Mouse (Mus musculus) kidney, postnatal 10 days (tissue): ENCODE data around the gene Tyms.
"Not testable (repeated sequence)": the region's sequence is repeated elsewhere in the genome, so short reads cannot be mapped to it uniquely, and the experiment has no call there.

Experiments
- DNase-seq: peaks from one replicate; pipeline ENCODE4 v3.0.0; 2021; ENCODE audit warnings: mixed read lengths

The Tyms gene

DNA sequence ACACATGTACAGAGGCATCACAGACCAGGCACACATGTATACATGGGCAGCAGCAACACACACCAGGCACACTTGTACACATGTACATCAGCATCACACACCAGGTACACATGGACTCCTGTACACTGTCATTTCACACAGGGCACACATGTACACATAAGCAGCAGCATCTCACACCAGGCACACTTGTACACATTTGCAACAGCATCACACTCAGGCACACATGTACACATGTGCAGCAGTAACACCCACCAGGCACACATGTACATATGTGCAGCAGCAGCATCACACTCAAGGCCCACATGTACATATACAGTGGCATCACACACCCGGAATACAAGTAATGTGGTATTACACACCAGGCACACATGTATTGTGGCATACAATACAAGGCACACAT is 24.8 kb upstream of the Tyms start:
- DNase-seq, result no peak

DNA sequence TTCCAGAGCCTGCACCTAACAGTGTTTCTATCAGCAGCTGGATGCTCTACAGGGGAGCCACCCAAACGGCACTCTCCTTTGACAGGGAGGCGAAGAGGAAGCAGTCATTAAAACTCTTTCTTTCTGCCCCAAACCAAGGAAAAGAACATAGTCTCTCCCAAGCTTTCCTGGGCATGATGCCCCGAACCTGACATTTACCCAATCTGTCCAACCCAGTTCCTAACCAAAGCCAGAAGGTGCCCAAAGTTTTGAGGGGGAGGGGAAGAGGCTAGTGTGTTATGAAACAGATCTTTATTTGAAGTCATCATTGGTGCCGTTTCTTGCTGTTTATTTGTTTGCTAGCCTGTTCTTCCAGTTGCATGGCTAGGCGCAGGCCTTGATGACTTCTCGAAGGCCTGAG is 22.3 kb upstream of the Tyms start:
- DNase-seq, result no peak

DNA sequence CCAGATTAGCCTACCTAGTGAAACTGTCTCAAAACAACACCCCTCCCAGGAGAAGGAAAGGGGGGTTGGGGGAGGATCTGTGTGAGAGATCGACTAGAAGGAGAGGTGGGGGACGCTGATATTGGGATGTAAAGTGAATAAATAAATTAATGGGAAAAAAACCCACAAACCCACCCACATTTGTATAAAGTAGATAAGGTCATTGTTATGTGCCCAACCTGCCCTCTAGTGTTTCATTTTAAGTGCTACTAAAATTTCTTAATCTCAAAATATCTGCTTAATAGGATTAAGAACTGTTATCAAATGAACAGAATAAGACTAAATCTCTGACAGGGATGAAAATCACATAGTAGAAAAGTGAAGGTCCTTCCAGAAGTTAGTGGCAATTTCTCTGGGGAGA is 21.0 kb upstream of the Tyms start:
- no peak for DNase-seq

DNA sequence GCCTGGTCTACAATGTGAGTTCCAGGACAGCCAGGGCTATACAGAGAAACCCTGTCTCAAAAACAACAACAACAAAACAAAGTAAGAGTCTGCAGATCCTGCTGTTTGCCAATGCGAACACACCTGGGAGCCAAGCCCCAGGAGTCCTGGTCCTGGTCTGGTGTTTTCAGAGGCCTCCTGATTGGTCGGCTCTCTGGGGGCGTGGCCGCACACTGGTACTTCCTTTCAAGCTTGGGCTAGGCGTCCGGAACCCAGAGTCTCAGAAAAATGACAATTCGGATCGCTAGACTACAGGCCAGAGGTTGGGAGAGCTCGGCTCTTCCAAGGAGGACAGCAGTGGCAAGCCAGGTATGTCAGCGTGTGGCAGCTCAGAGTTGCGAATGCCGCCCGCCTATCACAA is 19.3 kb upstream of the Tyms start:
- DNase-seq, result no peak

DNA sequence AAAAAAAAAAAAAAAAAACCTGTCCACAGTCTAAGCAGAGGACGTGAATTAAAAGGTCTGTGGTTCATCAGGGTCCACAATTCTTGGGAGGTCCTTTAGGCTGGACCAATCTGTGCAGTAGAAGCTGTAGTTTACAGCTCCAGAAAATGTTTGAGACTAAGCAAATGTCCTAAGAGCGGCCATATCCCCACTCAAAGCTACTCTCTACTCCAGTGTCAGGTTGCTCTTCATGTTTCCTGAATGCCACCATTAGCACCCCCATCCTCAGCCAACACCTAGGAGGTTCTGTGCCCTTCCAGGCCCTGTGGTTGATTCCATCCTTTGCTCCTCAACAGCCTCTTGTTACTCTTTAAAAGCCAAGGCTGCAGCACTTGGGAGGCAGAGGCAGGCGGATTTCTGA is 1.0 kb downstream of the Tyms start:
- DNase-seq, result no peak

DNA sequence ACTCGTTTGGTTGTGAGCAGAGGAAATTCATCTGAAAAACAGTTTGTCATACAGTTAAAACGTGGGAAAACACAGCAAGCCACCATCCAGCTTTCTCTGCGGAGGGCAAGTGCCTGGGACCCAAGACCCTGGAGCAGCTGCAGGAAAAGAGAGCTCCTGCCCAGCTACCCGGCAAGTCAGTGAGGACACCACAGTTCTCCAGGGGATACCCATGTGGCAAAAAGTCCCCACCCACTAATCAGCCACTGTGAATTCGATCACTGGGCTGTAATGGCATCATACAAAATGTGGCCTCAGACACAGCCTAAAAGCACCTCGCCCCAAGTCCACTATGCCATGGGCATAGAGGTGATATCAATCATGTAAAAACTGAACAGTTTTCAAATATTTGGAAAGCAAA is 1.7 kb downstream of the Tyms start:
- no peak for DNase-seq

DNA sequence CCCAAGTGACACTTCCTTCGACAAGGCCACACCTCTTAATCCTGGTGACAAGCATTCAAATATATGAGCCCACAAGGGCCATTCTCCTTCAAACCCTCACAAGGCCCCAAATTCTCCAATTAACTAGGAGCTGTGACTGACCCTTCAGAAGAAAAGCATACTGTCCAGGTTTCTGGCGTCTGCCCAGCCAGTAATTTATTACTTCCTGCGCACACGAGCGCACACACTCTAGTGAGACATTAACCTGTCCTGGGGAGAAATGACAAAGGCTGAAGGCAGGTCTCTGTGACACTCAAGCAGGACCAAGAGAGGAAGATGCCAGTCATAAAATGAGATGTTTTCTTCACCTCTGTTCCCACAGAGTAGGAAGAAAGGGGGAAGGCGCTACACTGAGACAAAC is 5.7 kb downstream of the Tyms start:
- DNase-seq, result peak; percentile 54

DNA sequence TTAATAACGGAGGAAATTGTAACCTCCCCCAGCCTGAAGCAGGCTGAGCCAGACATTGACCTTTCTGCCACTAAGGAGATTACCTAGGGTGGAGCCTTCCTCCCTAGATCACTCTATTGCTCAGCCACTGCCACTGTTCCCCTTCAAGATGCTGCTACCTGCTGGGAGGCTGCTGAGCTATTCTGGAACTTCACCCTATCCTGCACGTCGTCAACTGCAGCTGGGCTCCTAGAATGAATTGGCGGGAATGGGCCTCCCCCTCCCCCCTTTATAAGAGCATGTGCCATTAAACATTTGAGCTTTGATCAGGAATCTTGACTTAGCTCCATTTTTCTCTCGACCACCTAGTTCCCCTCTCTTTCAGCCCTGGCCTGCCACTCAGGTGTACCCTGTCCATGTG is 13.8 kb downstream of the Tyms start:
- DNase-seq, result not testable (repeated sequence)

DNA sequence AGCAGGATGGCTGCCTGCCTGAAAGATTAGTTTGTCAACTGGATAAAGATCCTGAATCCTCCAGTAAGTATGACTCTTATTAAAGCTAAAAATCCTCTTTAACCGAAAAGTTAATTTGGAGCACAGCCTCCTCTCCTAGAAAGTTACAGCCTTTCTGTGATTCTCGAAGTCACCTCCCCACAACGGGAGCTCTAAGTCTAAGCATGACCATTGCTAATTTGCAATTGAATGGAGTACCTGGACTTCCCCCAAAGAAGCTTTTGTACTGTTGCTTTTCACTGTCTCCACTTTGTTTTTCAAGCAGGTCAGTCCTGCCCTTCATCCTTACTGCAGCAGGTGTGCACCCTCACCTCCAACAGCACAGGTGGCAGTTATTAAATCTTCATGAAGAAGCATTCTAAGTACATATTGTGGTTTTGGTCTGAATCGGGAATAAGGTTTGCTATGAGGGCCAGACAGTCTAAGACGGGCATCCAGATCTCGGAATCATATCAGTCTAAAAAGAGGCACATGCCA is 15.1 kb downstream of the Tyms start:
- no peak for DNase-seq

DNA sequence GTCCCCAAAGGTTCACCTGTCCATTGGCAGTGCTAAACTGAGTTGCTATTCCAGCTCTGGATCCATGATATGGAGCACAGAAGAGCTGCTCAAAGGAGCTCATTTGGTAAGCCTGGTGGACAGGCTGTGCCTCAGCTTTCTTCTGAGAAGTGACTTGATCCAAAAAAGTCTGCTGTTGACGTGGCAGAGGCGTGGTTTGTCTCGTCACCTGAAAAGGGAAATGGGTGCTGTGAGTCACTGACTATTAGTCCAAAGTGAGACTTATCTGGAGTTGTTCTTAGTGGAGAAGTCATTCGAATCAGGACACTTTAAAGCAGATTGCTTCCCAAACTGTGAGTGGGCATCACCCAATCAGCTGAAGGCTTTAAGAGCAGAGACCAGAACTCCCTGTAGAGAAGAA is 33.6 kb downstream of the Tyms start:
- not testable (repeated sequence) for DNase-seq

DNA sequence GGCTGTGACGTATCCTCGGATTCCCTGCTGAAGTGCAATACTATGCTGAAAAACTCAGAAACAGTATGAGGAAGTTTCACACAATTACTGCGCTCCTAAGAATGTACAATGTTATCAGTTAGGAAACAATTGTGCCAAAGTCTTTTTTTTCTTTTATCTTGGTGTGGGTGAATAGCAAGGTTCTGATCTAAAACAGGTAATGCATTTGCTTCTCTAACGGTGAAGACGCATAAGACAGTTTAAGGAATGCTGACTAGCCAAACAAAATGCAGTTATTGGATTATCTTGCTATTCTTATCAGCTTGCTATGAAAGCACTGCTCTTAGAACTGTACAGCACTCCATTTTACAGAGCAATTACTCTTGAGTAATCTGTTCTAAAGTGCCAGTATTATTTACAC is 34.1 kb downstream of the Tyms start:
- not testable (repeated sequence) for DNase-seq

DNA sequence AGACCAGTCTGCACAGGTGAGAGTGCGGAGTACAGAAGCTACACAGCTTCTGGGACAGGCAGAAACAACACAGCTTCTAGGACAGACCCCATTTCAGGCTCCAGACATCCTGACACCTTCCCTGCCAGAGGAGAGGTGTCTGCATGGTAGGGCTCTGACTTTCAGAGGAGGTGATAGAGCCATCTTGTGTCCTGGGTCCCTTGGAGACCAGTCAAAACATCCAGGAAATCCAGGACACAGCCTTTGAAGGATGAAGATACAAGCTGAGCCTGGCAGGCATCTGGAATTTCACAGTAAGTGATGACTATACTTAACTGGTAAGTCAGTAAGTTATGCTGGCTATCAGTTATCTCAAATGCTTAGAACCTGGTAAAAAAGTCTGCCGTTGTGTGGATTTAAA is 36.3 kb downstream of the Tyms start:
- DNase-seq, result not testable (repeated sequence)

DNA sequence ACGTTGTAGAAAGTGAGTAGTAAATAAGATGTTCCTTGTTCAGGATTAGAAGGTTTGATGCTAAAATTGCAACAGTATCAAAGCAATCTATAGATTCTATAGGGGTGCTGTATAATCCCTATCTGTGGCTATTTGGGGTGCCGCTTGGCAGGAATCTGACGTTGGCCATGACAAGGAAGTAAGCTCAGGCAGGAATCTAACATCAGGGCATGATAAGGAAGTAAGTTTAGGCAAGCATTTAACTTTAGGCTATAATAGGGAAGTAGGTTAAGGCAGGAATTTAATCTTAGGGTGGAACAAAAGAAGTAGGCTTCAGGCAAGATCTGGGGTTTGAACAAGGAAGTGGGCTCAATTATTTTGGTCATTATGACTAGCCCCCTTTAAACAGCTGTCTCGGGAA is 37.6 kb downstream of the Tyms start:
- not testable (repeated sequence) for DNase-seq

DNA sequence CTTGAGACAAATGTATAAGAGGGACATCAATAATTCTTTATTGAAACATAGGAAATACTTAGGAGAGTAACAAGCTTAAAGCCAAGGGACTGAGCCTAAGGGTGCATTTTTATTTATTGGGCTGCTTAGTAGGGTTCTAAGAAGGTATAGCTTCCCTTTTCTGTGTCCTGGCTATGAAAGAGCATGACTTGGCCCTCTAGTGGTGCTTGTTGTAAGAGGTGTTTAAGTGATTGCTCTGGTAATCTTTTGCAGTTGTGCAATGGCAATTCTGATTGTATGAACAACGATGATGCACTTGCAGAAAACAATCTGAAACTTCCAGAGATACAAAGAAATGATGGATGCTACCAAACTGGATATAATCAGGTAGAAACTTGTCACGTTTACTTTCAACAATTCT is 58.8 kb downstream of the Tyms start:
- DNase-seq, result peak; percentile 19

DNA sequence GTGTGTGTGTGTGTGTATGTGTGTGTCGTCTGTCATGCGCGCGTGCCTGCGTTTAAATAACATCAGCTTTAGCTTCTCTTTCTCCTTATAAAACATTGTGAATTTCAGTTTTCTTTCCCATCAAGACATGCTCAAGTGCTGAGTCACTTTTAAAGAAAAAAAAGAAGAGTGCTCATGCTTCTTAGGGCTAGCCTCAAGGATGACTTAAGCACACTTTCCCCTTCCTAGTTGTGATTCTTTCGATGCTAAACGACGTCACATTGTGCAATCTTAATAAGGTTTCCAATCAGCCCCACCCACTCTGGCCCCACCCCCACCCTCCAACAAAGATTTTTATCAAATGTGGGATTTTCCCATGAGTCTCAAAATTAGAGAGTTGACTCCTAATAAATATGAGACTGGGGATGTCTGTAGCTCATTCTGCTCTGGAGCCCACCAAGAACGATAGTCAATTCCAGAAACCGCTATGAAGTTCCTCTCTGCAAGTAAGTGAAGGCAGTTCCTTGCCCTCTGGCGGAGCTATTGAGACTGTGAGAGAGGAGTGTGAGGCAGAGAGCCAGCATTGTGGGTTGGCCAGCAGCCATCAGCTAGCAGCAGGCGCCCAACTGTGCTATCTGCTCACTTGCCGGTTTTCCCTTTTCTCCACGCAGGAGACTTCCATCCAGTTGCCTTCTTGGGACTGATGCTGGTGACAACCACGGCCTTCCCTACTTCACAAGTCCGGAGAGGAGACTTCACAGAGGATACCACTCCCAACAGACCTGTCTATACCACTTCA is 60.5 kb downstream of the Tyms start, which contains the start of gene Il6:
Gene Il6, plus strand, starts transcription at position 389 of the 778 bp plus-strand sequence.
- peak; percentile 93 for DNase-seq
